Mouse (Mus musculus) hindbrain, embryonic 12.5 days (tissue): ENCODE data around the gene Erv3. TPM values are rescaled to one million over a fixed set of nuclear protein-coding genes. Genes with fewer than 3 reads are reported as not detected.
"Not testable (repeated sequence)": the region's sequence is repeated elsewhere in the genome, so short reads cannot be mapped to it uniquely, and the experiment has no call there.

Source experiments
- ATAC-seq: fragments of 200-750 bp; cut with Nextera tagmentation; 2 replicates; pipeline ENCODE4 v1.8.0; 2017; ENCODE audit warnings: moderate TSS enrichment; ENCODE audit not compliant: low FRiP score
- H3K27ac ChIP-seq: fragments of 300-500 bp; sonication (generic); 2 replicates; pipeline ENCODE4 v1.5.1; 2016; ENCODE audit warnings: mild to moderate bottlenecking
- H3K27me3 ChIP-seq: fragments of 300-500 bp; sonication (generic); 2 replicates; pipeline ENCODE4 v1.6.1; 2016; ENCODE audit warnings: mild to moderate bottlenecking
- H3K36me3 ChIP-seq: fragments of 300-500 bp; sonication (generic); 2 replicates; pipeline ENCODE4 v1.6.1; 2016; ENCODE audit warnings: mild to moderate bottlenecking
- H3K4me1 ChIP-seq: fragments of 300-500 bp; sonication (generic); 2 replicates; pipeline ENCODE4 v1.6.1; 2016
- H3K4me2 ChIP-seq: fragments of 300-500 bp; sonication (generic); replicated peaks from 2 replicates; pipeline ENCODE4 v1.6.1; 2016; ENCODE audit warnings: mild to moderate bottlenecking
- H3K4me3 ChIP-seq: fragments of 300-500 bp; sonication (generic); 2 replicates; pipeline ENCODE4 v1.5.1; 2016; ENCODE audit warnings: mild to moderate bottlenecking
- H3K9ac ChIP-seq: fragments of 300-500 bp; sonication (generic); 2 replicates; pipeline ENCODE4 v1.6.1; 2016; ENCODE audit warnings: mild to moderate bottlenecking, moderate library complexity
- H3K9me3 ChIP-seq: fragments of 300-500 bp; sonication (generic); replicated peaks from 2 replicates; pipeline ENCODE4 v1.6.1; 2016; ENCODE audit warnings: mild to moderate bottlenecking
- WGBS: fragments of 180-500 bp; shearing (Covaris S2); methylation state at CpG from one replicate; pipeline ENCODE4 v1.1.7; 2016; 5-methylcytosine and 5-hydroxymethylcytosine counted together
- polyA plus RNA-seq: library from polyadenylated mRNA; unstranded; fragments of >200 nt; fragmentation: Nextera tagmentation; extraction: Ambion mirVana; gene quantifications from 2 replicates; pipeline ENCODE4 v1.2.1, GENCODE M21; 2016

Erv3 gene
- polyA plus RNA-seq, 1 experiment from 2014 or later = not detected

DNA sequence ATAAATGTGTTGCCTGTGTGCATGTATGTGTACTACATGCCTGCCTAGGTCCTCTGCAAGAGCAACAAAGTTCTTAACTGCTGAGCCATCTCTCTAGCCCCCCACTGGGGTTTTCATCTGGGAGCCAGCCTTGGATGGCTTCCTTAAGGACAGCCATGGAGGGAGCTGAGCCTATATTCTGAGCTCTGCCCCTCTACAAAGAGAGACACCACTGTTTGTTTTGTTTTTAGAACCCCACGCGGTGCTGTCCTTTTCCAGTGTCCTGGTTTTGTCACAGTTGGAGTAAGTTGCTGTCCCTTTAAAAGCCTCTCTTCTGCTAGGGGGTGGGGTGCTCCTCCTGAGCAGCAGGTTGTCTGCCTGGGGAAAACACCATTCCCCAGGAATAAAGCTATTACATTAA is 27.7 kb downstream of the Erv3 start:
- H3K9ac ChIP-seq = no peak overlapping the region
- ATAC-seq = no peak
- no peak overlapping the region for H3K27ac ChIP-seq
- peaks cover 12% of the 10 kb centered on the region for H3K9me3 ChIP-seq
- WGBS = 16% methylated on average over 2 of the region's 2 CpGs
- peaks cover 3% of the 10 kb centered on the region; the same call in 1 of the 2 replicates for H3K27me3 ChIP-seq
- H3K4me1 ChIP-seq = 0 out of 2 replicates have a peak, but pooled peaks cover 3% of the 10 kb centered on the region
- H3K4me2 ChIP-seq = no peak overlapping the region
- H3K4me3 ChIP-seq = no peak overlapping the region
- no peaks in the 10 kb centered on the region for H3K36me3 ChIP-seq

DNA sequence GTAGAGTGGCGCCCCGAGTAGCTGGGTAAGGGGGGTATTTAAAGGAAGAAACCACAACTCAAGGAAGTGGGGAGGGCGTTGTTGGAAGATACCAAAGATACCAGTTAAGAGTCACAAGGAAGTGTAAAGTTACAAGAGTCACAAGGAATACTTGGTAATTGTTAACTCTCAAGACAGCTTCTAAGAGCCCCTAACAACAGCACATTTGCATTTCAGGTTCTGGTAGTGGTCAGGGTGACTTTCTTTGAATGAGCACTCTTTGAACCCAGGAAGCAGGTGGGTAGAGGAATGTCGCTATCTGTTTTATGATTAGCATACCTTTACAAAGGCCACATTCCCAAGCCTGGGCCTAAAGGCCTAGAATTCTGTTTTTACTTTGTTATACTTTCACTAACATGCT is 28.6 kb downstream of the Erv3 start:
- not testable (repeated sequence) for H3K9ac ChIP-seq, H3K27ac ChIP-seq, H3K4me2 ChIP-seq, ATAC-seq, H3K36me3 ChIP-seq, H3K4me1 ChIP-seq, H3K4me3 ChIP-seq, H3K27me3 ChIP-seq
- H3K9me3 ChIP-seq = peaks cover 12% of the 10 kb centered on the region
- WGBS = 75% methylated on average over 4 of the region's 4 CpGs

DNA sequence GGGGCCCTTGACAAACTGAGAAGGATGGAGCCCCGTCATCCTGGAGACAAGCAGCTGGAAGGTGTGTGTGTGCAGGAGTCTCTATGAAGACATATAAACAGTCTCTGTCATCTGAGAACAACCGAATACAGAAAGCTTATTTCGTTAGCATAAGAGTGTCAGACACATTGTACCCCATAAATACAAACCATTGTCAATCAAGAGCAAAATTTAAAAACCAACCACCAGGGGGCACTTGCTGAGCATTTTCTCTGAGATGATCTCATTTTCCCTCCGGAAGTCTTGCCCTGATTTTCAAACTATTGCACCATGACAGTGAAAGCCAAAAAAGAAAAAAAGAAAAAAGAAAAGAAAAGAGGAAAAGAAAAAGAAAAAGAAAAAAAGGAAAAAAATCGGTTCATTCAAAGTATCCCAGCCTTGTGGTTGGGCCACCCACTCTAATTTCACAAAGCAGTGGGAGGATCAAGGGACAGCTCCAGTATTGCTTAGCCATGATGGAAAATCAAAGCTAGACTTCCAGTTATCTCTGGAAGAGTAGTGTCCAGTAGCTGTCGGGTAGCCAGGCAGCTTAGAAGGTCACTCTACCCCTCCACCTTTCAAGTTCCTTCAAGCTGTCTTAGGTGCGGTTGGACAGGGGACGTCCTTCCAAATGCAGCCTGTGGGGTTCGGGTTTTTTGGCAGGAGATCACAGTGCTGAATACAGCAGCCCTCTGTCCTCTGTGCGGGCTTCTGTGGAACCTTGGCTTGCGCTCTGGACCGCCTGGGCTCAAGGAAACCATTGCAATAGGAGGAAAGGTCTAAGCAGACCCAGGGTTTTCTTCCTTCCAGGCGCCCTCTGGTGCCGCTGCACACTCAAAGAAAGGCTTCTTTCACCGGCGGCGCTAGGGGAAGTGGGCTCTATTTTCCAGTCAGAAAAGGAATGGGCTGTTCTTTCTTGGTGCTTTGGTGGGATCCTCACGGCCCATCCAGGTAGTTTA is 31.3 kb downstream of the Erv3 start:
- H3K4me2 ChIP-seq = peak overlapping the region; percentile 23; the same call in 1 of the 2 replicates

DNA sequence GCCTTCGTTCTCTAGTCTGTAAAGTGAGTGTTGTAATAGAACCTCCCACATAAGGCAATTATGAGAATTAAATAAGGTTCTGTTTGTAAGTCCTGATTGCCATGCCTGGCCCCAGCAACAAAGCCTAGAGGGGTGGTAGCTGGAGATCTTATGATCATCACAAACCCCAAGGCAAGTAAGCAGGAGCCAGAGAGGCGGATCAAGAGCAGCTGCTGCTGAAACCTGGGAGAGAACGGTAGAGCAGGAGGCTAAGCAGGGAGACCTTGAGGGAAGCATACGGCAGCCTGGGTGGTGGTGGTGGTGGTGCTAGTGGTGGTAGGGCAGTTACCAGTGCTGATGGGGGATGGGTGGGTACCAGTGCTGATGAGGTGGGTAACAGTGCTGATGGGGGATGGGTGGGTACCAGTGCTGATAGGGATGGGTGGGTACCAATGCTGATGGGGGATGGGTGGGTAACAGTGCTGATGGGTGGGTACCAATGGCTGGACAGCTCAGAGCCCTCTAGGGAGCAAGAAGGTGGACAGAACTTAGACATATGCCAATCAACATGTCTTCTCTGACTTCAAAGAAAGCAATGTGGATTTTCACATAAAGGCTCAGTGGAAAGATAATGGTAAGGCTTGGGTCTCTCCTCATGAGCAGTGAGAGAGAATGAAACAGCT is 32.4 kb downstream of the Erv3 start:
- Histone ChIP-seq H3K36me3 (no peaks in the 10 kb centered on the region), H3K4me1 (0 out of 2 replicates have a peak, but pooled peaks cover 3% of the 10 kb centered on the region), H3K4me3 (no peak overlapping the region), H3K27me3 (peaks cover 3% of the 10 kb centered on the region; the same call in 1 of the 2 replicates), H3K9ac (no peak overlapping the region), H3K9me3 (no peaks in the 10 kb centered on the region; the same call in 1 of the 2 replicates), H3K4me2 (no peak overlapping the region), H3K27ac (no peak overlapping the region)
- ATAC-seq = no peak
- WGBS = 80% methylated on average over 4 of the region's 4 CpGs

More for the DNA sequence above, 31.3 kb downstream of the Erv3 start:
- Histone ChIP-seq H3K36me3 (no peaks in the 10 kb centered on the region), H3K9ac (no peak overlapping the region), H3K27ac (no peak overlapping the region), H3K9me3 (peaks cover 4% of the 10 kb centered on the region), H3K4me1 (0 out of 2 replicates have a peak, but pooled peaks cover 3% of the 10 kb centered on the region), H3K27me3 (peaks cover 3% of the 10 kb centered on the region; the same call in 1 of the 2 replicates), H3K4me3 (no peak overlapping the region)
- peak; percentile 38; the same call in 1 of the 2 replicates for ATAC-seq
- 36% methylated on average over 18 of the region's 18 CpGs for WGBS

DNA sequence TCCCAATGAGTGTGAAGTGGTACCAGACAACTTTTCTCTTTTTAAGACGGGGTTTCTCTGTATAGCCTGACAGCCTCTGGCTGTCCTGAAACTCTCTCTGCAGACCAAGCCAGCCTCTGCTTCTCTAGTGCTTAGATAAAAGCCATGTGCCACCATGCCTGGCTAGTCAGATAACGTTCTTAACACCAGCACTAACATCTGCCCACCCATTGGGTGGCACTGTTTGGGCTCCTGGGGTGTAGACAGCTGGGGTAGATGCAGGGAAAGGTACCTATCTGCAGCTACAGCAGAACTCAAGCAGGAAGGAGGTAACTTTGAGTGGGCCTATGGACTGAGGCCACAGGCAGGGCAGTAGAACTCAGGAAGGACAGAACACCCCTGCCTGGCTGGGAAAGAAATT is 34.0 kb downstream of the Erv3 start:
- Histone ChIP-seq H3K36me3 (no peaks in the 10 kb centered on the region), H3K27ac (no peak overlapping the region), H3K9ac (no peak overlapping the region), H3K4me2 (no peak overlapping the region), H3K27me3 (peaks cover 3% of the 10 kb centered on the region; the same call in 1 of the 2 replicates), H3K4me1 (0 out of 2 replicates have a peak, but pooled peaks cover 4% of the 10 kb centered on the region), H3K4me3 (no peak overlapping the region), H3K9me3 (no peaks in the 10 kb centered on the region; the same call in 1 of the 2 replicates)
- 67% methylated on average over 2 of the region's 2 CpGs for WGBS
- no peak for ATAC-seq

DNA sequence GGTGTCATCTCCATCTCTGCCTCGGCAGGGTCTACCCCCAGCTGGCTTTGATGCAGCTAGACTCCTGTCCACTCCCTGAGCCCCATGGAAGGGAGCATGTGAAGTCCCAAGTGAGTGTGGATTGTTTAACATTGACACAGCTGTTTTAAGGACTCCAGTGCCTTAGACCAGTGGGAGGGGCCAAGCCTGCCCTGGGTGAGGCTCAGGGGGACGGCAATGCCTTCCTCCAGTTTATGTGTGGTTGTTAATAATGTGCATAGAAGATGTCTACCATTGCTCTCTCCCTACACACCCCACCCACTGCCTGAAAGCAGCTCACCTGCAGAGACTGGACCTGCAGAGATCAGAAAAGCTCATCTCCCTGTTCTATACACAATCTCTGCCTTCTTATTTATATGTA is 35.6 kb downstream of the Erv3 start:
- no peak for ATAC-seq
- Histone ChIP-seq H3K4me3 (no peak overlapping the region), H3K27ac (no peak overlapping the region), H3K9me3 (no peaks in the 10 kb centered on the region), H3K9ac (no peak overlapping the region), H3K36me3 (no peaks in the 10 kb centered on the region), H3K4me1 (0 out of 2 replicates have a peak, but pooled peaks cover 7% of the 10 kb centered on the region), H3K27me3 (peaks cover 3% of the 10 kb centered on the region; the same call in 1 of the 2 replicates), H3K4me2 (no peak overlapping the region)
- 55% methylated on average over 2 of the region's 2 CpGs for WGBS

DNA sequence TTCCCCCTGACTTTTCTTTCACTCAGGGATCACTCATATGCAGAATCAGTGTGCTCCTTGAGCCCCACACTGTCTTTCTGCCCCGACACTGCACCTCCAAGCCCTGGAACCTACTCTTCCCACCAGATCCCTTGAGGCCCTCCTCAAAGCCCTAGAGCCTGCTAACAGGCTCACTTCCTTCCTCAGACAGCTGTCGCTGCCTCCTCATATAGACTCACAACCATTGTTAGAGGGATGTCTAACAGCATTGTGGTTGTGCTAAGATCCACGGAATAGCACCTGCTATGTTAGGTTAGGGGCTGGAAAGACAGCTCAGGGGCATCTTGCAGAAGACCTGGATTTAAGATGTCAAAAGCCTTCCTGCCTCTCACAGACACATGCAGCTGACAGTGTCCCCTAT is 37.1 kb downstream of the Erv3 start:
- no peaks in the 10 kb centered on the region for H3K36me3 ChIP-seq
- WGBS = 84% methylated on average over 3 of the region's 3 CpGs
- H3K27ac ChIP-seq = no peak overlapping the region
- H3K4me1 ChIP-seq = 0 out of 2 replicates have a peak, but pooled peaks cover 4% of the 10 kb centered on the region
- no peaks in the 10 kb centered on the region for H3K9me3 ChIP-seq
- H3K4me3 ChIP-seq = no peak overlapping the region
- H3K9ac ChIP-seq = no peak overlapping the region
- no peak overlapping the region for H3K4me2 ChIP-seq
- peaks cover 3% of the 10 kb centered on the region; the same call in 1 of the 2 replicates for H3K27me3 ChIP-seq
- no peak for ATAC-seq

DNA sequence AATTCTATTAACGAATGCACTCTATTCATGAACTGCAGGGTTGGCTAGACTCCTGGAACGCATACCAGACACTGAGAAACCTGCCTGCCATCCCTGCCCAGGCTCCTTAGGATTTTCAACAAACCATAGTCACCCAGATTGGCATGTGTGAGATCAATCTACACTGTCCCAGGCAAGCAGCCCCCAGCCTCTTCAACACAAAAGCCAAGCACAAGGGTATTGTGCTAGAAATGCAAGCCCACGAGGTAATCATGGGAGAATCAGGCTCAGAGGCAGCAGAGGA is 37.9 kb downstream of the Erv3 start:
- WGBS = 64% methylated on average over 3 of the region's 3 CpGs
- 0 out of 2 replicates have a peak, but pooled peaks cover 4% of the 10 kb centered on the region for H3K4me1 ChIP-seq
- no peak overlapping the region for H3K4me3 ChIP-seq
- no peaks in the 10 kb centered on the region for H3K9me3 ChIP-seq
- no peak overlapping the region for H3K4me2 ChIP-seq
- ATAC-seq = no peak
- H3K27me3 ChIP-seq = no peaks in the 10 kb centered on the region; the same call in 1 of the 2 replicates
- H3K36me3 ChIP-seq = no peaks in the 10 kb centered on the region
- no peak overlapping the region for H3K27ac ChIP-seq
- no peak overlapping the region for H3K9ac ChIP-seq

DNA sequence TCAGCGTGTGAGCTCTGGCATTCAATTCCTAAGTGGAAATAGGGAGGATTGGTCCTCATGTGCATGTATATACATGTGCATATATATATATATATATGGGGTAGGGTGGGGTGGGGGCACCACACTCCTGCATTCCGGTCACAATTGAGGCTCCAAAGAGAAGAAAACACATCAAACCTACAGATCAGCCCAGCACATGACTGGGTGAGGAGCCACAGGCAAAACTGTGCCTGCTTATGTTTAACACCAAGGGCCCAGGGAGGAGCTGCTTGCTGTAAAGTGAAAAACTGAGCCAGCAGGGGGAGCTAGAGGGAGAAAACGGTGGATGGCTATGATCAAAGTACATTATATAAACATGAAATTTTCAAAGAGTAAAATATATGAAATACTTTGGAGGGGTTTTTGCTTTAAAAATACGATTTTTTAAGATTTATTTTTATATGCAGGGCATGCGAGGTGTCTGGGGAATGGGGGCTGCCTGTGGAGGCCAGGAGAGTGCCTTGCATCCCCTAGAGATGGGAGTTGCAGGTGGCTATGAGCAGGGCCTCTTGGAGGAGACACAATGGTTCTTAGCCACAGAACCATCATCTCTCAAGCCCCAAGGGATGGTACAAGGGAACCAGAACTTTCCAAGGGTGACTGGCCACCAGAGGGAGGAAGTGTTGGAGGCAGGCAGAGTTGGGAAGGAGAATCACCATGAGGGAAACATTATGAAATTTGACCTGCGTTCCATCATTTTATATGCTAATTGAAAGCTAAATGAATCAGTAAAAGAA is 38.4 kb downstream of the Erv3 start:
- 31% methylated on average over 6 of the region's 6 CpGs for WGBS
- Histone ChIP-seq H3K27ac (no peak overlapping the region), H3K9me3 (no peaks in the 10 kb centered on the region), H3K27me3 (peaks cover 3% of the 10 kb centered on the region; the same call in 1 of the 2 replicates), H3K9ac (no peak overlapping the region), H3K4me3 (no peak overlapping the region), H3K4me1 (0 out of 2 replicates have a peak, but pooled peaks cover 4% of the 10 kb centered on the region), H3K4me2 (no peak overlapping the region), H3K36me3 (no peaks in the 10 kb centered on the region)
- ATAC-seq = peak; percentile 63

DNA sequence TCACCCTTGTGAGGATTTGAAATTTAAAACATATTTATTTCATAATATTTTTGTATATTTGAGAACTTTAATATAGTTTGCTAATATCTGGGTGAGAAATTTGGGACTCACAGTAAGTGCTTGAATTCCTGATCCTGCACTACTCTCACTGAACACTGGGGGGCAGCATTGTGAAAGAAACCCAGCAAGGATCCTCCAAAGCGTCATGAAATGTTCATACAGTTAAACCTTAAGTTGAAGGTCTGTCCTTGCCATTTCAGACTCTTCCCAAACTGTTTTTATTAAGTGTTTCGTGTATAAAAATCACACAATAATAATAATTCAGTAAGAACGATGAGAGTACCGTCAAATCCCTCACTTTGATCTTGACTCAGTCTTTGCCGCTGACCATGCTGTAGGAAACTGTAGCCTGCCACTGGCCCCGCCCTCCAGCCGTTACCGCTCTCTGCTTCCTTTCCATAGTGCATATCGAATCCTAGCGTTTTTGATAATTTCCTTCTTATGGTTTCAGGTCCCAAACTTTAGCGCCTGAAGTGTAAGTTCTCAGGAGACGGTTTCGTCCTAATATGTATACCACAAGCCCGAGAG is 39.4 kb downstream of the Erv3 start:
- H3K4me3 ChIP-seq = no peak overlapping the region

DNA sequence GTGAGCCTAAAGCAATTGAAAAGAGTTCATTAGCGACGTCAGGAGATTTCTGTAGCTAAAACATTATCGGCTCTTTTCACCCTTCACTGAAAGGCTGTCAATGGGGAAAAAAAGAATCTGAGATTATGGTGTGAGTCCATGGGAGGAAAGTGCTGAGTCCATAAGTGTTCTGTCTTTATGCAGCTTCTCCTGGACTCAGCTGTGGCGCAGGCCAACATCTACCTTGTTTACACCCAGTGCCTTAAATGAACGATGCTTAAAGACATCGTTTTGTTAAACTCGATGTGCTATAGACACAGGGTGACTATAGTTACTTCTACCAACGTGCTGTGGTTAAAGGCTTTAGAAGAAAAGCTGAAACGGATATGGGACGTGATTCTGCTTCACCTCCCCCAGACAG is 45.2 kb downstream of the Erv3 start:
- 85% methylated on average over 10 of the region's 10 CpGs for WGBS
- Histone ChIP-seq H3K27me3 (peaks cover 9% of the 10 kb centered on the region; the same call in 1 of the 2 replicates), H3K4me2 (no peak overlapping the region), H3K27ac (no peak overlapping the region), H3K4me3 (no peak overlapping the region), H3K4me1 (no peaks in the 10 kb centered on the region), H3K36me3 (no peaks in the 10 kb centered on the region), H3K9ac (no peak overlapping the region), H3K9me3 (no peaks in the 10 kb centered on the region)
- ATAC-seq = no peak

More for the DNA sequence above, 39.4 kb downstream of the Erv3 start:
- Histone ChIP-seq H3K9me3 (no peaks in the 10 kb centered on the region), H3K4me1 (0 out of 2 replicates have a peak, but pooled peaks cover 4% of the 10 kb centered on the region), H3K4me2 (peak overlapping the region; percentile 41), H3K9ac (no peak overlapping the region), H3K36me3 (no peaks in the 10 kb centered on the region), H3K27me3 (peaks cover 3% of the 10 kb centered on the region; the same call in 1 of the 2 replicates), H3K27ac (no peak overlapping the region)
- WGBS = 25% methylated on average over 14 of the region's 14 CpGs
- ATAC-seq = peak; percentile 39; the same call in 1 of the 2 replicates
